Mouse (Mus musculus): ENCODE measurements around the gene Tfap2e. TPM values are rescaled to one million over a fixed set of nuclear protein-coding genes. Genes with fewer than 3 reads are reported as not detected.

Tfap2e gene
- polyA plus RNA-seq (2016; fragmentation: Nextera tagmentation; extraction: Ambion mirVana) = not detected in 2 replicates

- Histone ChIP-seq H3K4me3 (replicated peaks) (peak within 1 kb of the TSS; percentile 32), H3K9ac (replicated peaks) (no peak within 1 kb of the TSS; the same call in 1 of the 2 replicates), H3K27me3 (peaks cover 91% of the 10 kb centered on the region), H3K4me1 (replicated peaks) (peaks cover 23% of the 10 kb centered on the region), H3K27ac (no peak within 1 kb of the TSS), H3K4me2 (peak within 1 kb of the TSS; percentile 45), H3K9me3 (peaks cover 4% of the 10 kb centered on the region; the same call in 1 of the 2 replicates), H3K36me3 (no peaks in the 10 kb centered on the region)
- peak; percentile 61 for ATAC-seq (ENCODE audit: insufficient number of reproducible peaks, insufficient read depth, low FRiP score, low TSS enrichment, low read depth)
- WGBS = 2% methylated on average over 32 of the region's 32 CpGs
Measured at GRCm38 (mm10) chr4:126736001-126736414, at the start of gene Tfap2e. Gene Tfap2e, minus strand, starts transcription at chr4:126736240.

- 57% methylated on average over 8 of the region's 8 CpGs for WGBS
- Histone ChIP-seq H3K27me3 (no peaks in the 10 kb centered on the region), H3K9me3 (no peaks in the 10 kb centered on the region), H3K36me3 (no peaks in the 10 kb centered on the region), H3K4me1 (replicated peaks) (peaks cover 58% of the 10 kb centered on the region), H3K9ac (replicated peaks) (no peak overlapping the region), H3K27ac (peak overlapping the region; percentile 87), H3K4me3 (replicated peaks) (no peak overlapping the region), H3K4me2 (no peak overlapping the region)
- no peak for ATAC-seq (ENCODE audit: insufficient number of reproducible peaks, insufficient read depth, low FRiP score, low TSS enrichment, low read depth)
Measured at GRCm38 (mm10) chr4:126782996-126783395, 47.0 kb upstream of the Tfap2e start.

GRCm38 (mm10) chr4:126782512-126782911 is 46.5 kb upstream of the Tfap2e start:
- no peak for ATAC-seq (ENCODE audit: insufficient number of reproducible peaks, insufficient read depth, low FRiP score, low TSS enrichment, low read depth)
- no peaks in the 10 kb centered on the region for H3K27me3 ChIP-seq
- H3K9ac ChIP-seq (replicated peaks) = no peak overlapping the region
- no peak overlapping the region for H3K4me2 ChIP-seq
- H3K36me3 ChIP-seq = no peaks in the 10 kb centered on the region
- H3K4me1 ChIP-seq (replicated peaks) = peaks cover 58% of the 10 kb centered on the region
- H3K9me3 ChIP-seq = no peaks in the 10 kb centered on the region
- H3K4me3 ChIP-seq (replicated peaks) = no peak overlapping the region
- WGBS = 68% methylated on average over 8 of the region's 8 CpGs
- H3K27ac ChIP-seq = peak overlapping the region; percentile 87

- WGBS = 51% methylated on average over 3 of the region's 3 CpGs
- H3K4me1 ChIP-seq (replicated peaks) = peaks cover 62% of the 10 kb centered on the region
- H3K36me3 ChIP-seq = no peaks in the 10 kb centered on the region
- H3K4me3 ChIP-seq (replicated peaks) = no peak overlapping the region
- no peak overlapping the region for H3K9ac ChIP-seq (replicated peaks)
- H3K27me3 ChIP-seq = no peaks in the 10 kb centered on the region
- ATAC-seq (ENCODE audit: insufficient number of reproducible peaks, insufficient read depth, low FRiP score, low TSS enrichment, low read depth) = no peak
- no peaks in the 10 kb centered on the region for H3K9me3 ChIP-seq
- H3K4me2 ChIP-seq = no peak overlapping the region
- H3K27ac ChIP-seq = peak overlapping the region; percentile 87
Measured at GRCm38 (mm10) chr4:126781871-126782270, 45.8 kb upstream of the Tfap2e start.

- WGBS = 53% methylated on average over 12 of the region's 12 CpGs
Measured at GRCm38 (mm10) chr4:126779826-126780775, 44.1 kb upstream of the Tfap2e start.

GRCm38 (mm10) chr4:126779148-126779581 is 43.1 kb upstream of the Tfap2e start:
- Histone ChIP-seq H3K9me3 (no peaks in the 10 kb centered on the region), H3K9ac (replicated peaks) (no peak overlapping the region), H3K36me3 (no peaks in the 10 kb centered on the region), H3K27ac (0 out of 2 replicates have a peak overlapping the region, but pooled peaks have one; percentile 62), H3K4me1 (replicated peaks) (peaks cover 62% of the 10 kb centered on the region), H3K27me3 (no peaks in the 10 kb centered on the region), H3K4me2 (no peak overlapping the region), H3K4me3 (replicated peaks) (no peak overlapping the region)
- ATAC-seq (ENCODE audit: insufficient number of reproducible peaks, insufficient read depth, low FRiP score, low TSS enrichment, low read depth) = no peak
- WGBS = 44% methylated on average over 8 of the region's 8 CpGs

More at GRCm38 (mm10) chr4:126779826-126780775, 44.1 kb upstream of the Tfap2e start:
- Histone ChIP-seq H3K27me3 (no peaks in the 10 kb centered on the region), H3K9me3 (no peaks in the 10 kb centered on the region), H3K9ac (replicated peaks) (no peak overlapping the region), H3K36me3 (no peaks in the 10 kb centered on the region), H3K27ac (peak overlapping the region; percentile 87), H3K4me3 (replicated peaks) (no peak overlapping the region), H3K4me1 (replicated peaks) (peaks cover 63% of the 10 kb centered on the region), H3K4me2 (0 out of 2 replicates have a peak overlapping the region, but pooled peaks have one; percentile 8)
- ATAC-seq (ENCODE audit: insufficient number of reproducible peaks, insufficient read depth, low FRiP score, low TSS enrichment, low read depth) = no peak

- Histone ChIP-seq H3K27ac (0 out of 2 replicates have a peak overlapping the region, but pooled peaks have one; percentile 31), H3K4me1 (replicated peaks) (peaks cover 23% of the 10 kb centered on the region), H3K9ac (replicated peaks) (no peak overlapping the region), H3K36me3 (peaks cover 5% of the 10 kb centered on the region; the same call in 1 of the 2 replicates), H3K27me3 (no peaks in the 10 kb centered on the region), H3K9me3 (no peaks in the 10 kb centered on the region), H3K4me2 (no peak overlapping the region), H3K4me3 (replicated peaks) (no peak overlapping the region)
- ATAC-seq (ENCODE audit: insufficient number of reproducible peaks, insufficient read depth, low FRiP score, low TSS enrichment, low read depth) = no peak
- 33% methylated on average over 1 of the region's 1 CpGs for WGBS
Measured at GRCm38 (mm10) chr4:126775182-126775581, 39.1 kb upstream of the Tfap2e start.

- no peak overlapping the region for H3K9ac ChIP-seq (replicated peaks)
- H3K27ac ChIP-seq = no peak overlapping the region
- no peak for ATAC-seq (ENCODE audit: insufficient number of reproducible peaks, insufficient read depth, low FRiP score, low TSS enrichment, low read depth)
- H3K9me3 ChIP-seq = no peaks in the 10 kb centered on the region
- H3K27me3 ChIP-seq = no peaks in the 10 kb centered on the region
- H3K4me1 ChIP-seq (replicated peaks) = peaks cover 11% of the 10 kb centered on the region
- WGBS = 96% methylated on average over 6 of the region's 6 CpGs
- peaks cover 9% of the 10 kb centered on the region for H3K36me3 ChIP-seq
- no peak overlapping the region for H3K4me3 ChIP-seq (replicated peaks)
- H3K4me2 ChIP-seq = no peak overlapping the region
Measured at GRCm38 (mm10) chr4:126773871-126774270, 37.8 kb upstream of the Tfap2e start.

GRCm38 (mm10) chr4:126770831-126771230 is 34.8 kb upstream of the Tfap2e start:
- H3K9me3 ChIP-seq = no peaks in the 10 kb centered on the region
- H3K4me1 ChIP-seq (replicated peaks) = peaks cover 4% of the 10 kb centered on the region; the same call in 1 of the 2 replicates
- H3K36me3 ChIP-seq = peaks cover 13% of the 10 kb centered on the region
- no peak overlapping the region for H3K4me2 ChIP-seq
- H3K9ac ChIP-seq (replicated peaks) = no peak overlapping the region
- 60% methylated on average over 4 of the region's 4 CpGs for WGBS
- ATAC-seq (ENCODE audit: insufficient number of reproducible peaks, insufficient read depth, low FRiP score, low TSS enrichment, low read depth) = no peak
- H3K27ac ChIP-seq = no peak overlapping the region
- H3K27me3 ChIP-seq = no peaks in the 10 kb centered on the region
- no peak overlapping the region for H3K4me3 ChIP-seq (replicated peaks)

GRCm38 (mm10) chr4:126769800-126770563 is 33.9 kb upstream of the Tfap2e start:
- ATAC-seq (ENCODE audit: insufficient number of reproducible peaks, insufficient read depth, low FRiP score, low TSS enrichment, low read depth) = no peak
- WGBS = 89% methylated on average over 9 of the region's 9 CpGs

GRCm38 (mm10) chr4:126763483-126763882 is 27.4 kb upstream of the Tfap2e start:
- Histone ChIP-seq H3K9me3 (no peaks in the 10 kb centered on the region), H3K9ac (replicated peaks) (no peak overlapping the region)
- ATAC-seq (ENCODE audit: insufficient number of reproducible peaks, insufficient read depth, low FRiP score, low TSS enrichment, low read depth) = no peak

More at GRCm38 (mm10) chr4:126769800-126770563, 33.9 kb upstream of the Tfap2e start:
- Histone ChIP-seq H3K9ac (replicated peaks) (no peak overlapping the region), H3K9me3 (no peaks in the 10 kb centered on the region), H3K4me2 (no peak overlapping the region), H3K4me3 (replicated peaks) (no peak overlapping the region), H3K27ac (no peak overlapping the region), H3K36me3 (peaks cover 13% of the 10 kb centered on the region), H3K27me3 (no peaks in the 10 kb centered on the region), H3K4me1 (replicated peaks) (no peaks in the 10 kb centered on the region)

More at GRCm38 (mm10) chr4:126763483-126763882, 27.4 kb upstream of the Tfap2e start:
- Histone ChIP-seq H3K27ac (no peak overlapping the region), H3K4me3 (replicated peaks) (no peak overlapping the region), H3K4me1 (replicated peaks) (no peaks in the 10 kb centered on the region), H3K27me3 (no peaks in the 10 kb centered on the region), H3K36me3 (peaks cover 23% of the 10 kb centered on the region), H3K4me2 (no peak overlapping the region)
- WGBS = 73% methylated on average over 2 of the region's 2 CpGs
